Mouse (Mus musculus) limb, embryonic 15.5 days (tissue): Measurements from ENCODE around the gene Hcrtr2. TPM values are rescaled to one million over a fixed set of nuclear protein-coding genes. Genes with fewer than 3 reads are reported as not detected.

Experiments
- ATAC-seq: fragments of 200-750 bp; cut with Nextera tagmentation; 2 replicates; pipeline ENCODE4 v1.8.0; 2017; ENCODE audit warnings: low read depth, moderate TSS enrichment; ENCODE audit not compliant: insufficient number of reproducible peaks, low FRiP score, low TSS enrichment
- H3K27ac ChIP-seq: fragments of 300-500 bp; sonication (generic); 2 replicates; pipeline ENCODE4 v1.5.1; 2015; ENCODE audit warnings: moderate library complexity, mild to moderate bottlenecking, inconsistent platforms
- H3K27me3 ChIP-seq: fragments of 300-500 bp; sonication (generic); 2 replicates; pipeline ENCODE4 v1.6.1; 2015; ENCODE audit warnings: inconsistent platforms
- H3K36me3 ChIP-seq: fragments of 300-500 bp; sonication (generic); 2 replicates; pipeline ENCODE4 v1.6.1; 2015; ENCODE audit warnings: inconsistent platforms
- H3K4me1 ChIP-seq: fragments of 300-500 bp; sonication (generic); 2 replicates; pipeline ENCODE4 v1.6.1; 2015; ENCODE audit warnings: inconsistent platforms
- H3K4me2 ChIP-seq: fragments of 300-500 bp; sonication (generic); 2 replicates; pipeline ENCODE4 v1.6.1; 2015; ENCODE audit warnings: mild to moderate bottlenecking, inconsistent platforms
- H3K4me3 ChIP-seq: fragments of 300-500 bp; sonication (generic); 2 replicates; pipeline ENCODE4 v1.5.1; 2015; ENCODE audit warnings: mild to moderate bottlenecking, inconsistent platforms
- H3K9ac ChIP-seq: fragments of 300-500 bp; sonication (generic); 2 replicates; pipeline ENCODE4 v1.6.1; 2015; ENCODE audit warnings: inconsistent platforms
- H3K9me3 ChIP-seq: fragments of 300-500 bp; sonication (generic); 2 replicates; pipeline ENCODE4 v1.6.1; 2016; ENCODE audit warnings: inconsistent platforms
- WGBS: fragments of 180-500 bp; shearing (Covaris S2); methylation state at CpG from one replicate; pipeline ENCODE4 v1.1.7; 2015; 5-methylcytosine and 5-hydroxymethylcytosine counted together
- polyA plus RNA-seq: library from polyadenylated mRNA; unstranded; fragments of >200 nt; fragmentation: Nextera tagmentation; extraction: Ambion mirVana; gene quantifications from 2 replicates; pipeline ENCODE4 v1.2.1, GENCODE M21; 2015

The Hcrtr2 gene
- polyA plus RNA-seq = 0.09 and 0.16 TPM in 2 replicates

GRCm38 (mm10) chr9:76323756-76324155 lies at the start of gene Hcrtr2:
TSS of gene Hcrtr2 (minus strand) at chr9:76323856.
- no peak for ATAC-seq
- WGBS = 72% methylated on average over 6 of the region's 6 CpGs
- Histone ChIP-seq H3K36me3 (no peaks in the 10 kb centered on the region), H3K9ac (no peak within 1 kb of the TSS), H3K27ac (no peak within 1 kb of the TSS), H3K27me3 (peaks cover 38% of the 10 kb centered on the region), H3K9me3 (no peaks in the 10 kb centered on the region), H3K4me3 (peak within 1 kb of the TSS; percentile 43), H3K4me1 (peaks cover 14% of the 10 kb centered on the region), H3K4me2 (peak within 1 kb of the TSS; percentile 79)

- H3K9me3 ChIP-seq = no peaks in the 10 kb centered on the region
- H3K4me1 ChIP-seq = no peaks in the 10 kb centered on the region
- no peak overlapping the region for H3K9ac ChIP-seq
- no peak overlapping the region for H3K4me2 ChIP-seq
- ATAC-seq = no peak
- H3K27ac ChIP-seq = no peak overlapping the region
- WGBS = 88% methylated on average over 6 of the region's 6 CpGs
- no peaks in the 10 kb centered on the region for H3K36me3 ChIP-seq
- no peaks in the 10 kb centered on the region for H3K27me3 ChIP-seq
- no peak overlapping the region for H3K4me3 ChIP-seq
Observed at GRCm38 (mm10) chr9:76364874-76365273, 41.2 kb upstream of the Hcrtr2 start.

- no peak for ATAC-seq
- H3K4me3 ChIP-seq = no peak overlapping the region
- no peak overlapping the region for H3K4me2 ChIP-seq
- no peaks in the 10 kb centered on the region for H3K36me3 ChIP-seq
- no peak overlapping the region for H3K9ac ChIP-seq
- H3K27me3 ChIP-seq = no peaks in the 10 kb centered on the region
- no peaks in the 10 kb centered on the region for H3K9me3 ChIP-seq
- H3K27ac ChIP-seq = no peak overlapping the region
- H3K4me1 ChIP-seq = no peaks in the 10 kb centered on the region
Observed at GRCm38 (mm10) chr9:76360374-76360773, 36.7 kb upstream of the Hcrtr2 start.

DNA sequence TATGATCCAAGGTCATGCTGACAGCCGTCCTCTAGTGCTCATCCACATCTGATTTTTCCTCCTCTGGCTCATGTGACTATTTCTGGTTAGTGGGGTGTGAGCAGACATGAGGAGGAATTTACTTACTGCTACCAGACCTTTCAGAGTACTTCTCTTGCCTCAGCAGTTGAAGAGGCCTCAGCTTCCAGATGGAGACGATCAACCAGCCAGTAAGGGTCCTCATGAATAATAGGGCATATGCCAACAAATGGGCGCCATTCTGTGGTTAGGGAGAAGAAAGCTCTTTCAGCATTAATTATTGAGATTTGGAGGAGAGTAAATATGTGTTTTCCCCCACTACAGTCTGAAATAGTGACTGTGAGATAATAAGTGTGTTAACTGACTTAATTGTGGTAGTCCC lies 28.7 kb upstream of the Hcrtr2 start:
- Histone ChIP-seq H3K36me3 (no peaks in the 10 kb centered on the region), H3K9me3 (no peaks in the 10 kb centered on the region), H3K9ac (no peak overlapping the region), H3K4me2 (no peak overlapping the region), H3K27me3 (no peaks in the 10 kb centered on the region), H3K4me3 (no peak overlapping the region), H3K27ac (no peak overlapping the region), H3K4me1 (no peaks in the 10 kb centered on the region)
- 64% methylated on average over 3 of the region's 3 CpGs for WGBS
- no peak for ATAC-seq

GRCm38 (mm10) chr9:76347298-76347697 lies 23.6 kb upstream of the Hcrtr2 start:
- no peaks in the 10 kb centered on the region for H3K9me3 ChIP-seq
- WGBS = 81% methylated on average over 1 of the region's 1 CpGs
- no peak for ATAC-seq
- H3K27ac ChIP-seq = no peak overlapping the region
- no peaks in the 10 kb centered on the region for H3K27me3 ChIP-seq
- H3K36me3 ChIP-seq = no peaks in the 10 kb centered on the region
- no peak overlapping the region for H3K4me2 ChIP-seq
- H3K4me3 ChIP-seq = no peak overlapping the region
- H3K9ac ChIP-seq = no peak overlapping the region
- H3K4me1 ChIP-seq = no peaks in the 10 kb centered on the region

DNA sequence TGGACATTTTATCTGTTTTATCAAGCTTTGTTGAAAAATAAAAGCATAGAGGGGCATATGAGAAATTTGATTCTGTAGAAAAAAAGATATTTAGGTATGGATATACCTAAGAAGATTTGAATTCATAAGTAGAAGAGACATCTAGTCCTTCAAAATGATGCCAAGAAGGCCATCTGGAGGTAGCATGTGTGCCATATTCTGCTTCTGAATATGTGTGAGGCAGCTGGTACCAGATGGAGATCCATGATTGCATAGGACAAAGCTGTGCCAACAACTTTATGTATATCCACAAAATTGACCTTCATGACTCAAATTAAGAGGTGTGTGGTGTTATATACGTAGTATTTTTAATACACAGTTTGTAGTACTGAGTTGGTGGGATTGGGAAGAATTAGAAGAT lies 7.4 kb upstream of the Hcrtr2 start:
- WGBS = 77% methylated on average over 1 of the region's 1 CpGs
- no peak overlapping the region for H3K9ac ChIP-seq
- H3K4me2 ChIP-seq = no peak overlapping the region
- no peaks in the 10 kb centered on the region for H3K36me3 ChIP-seq
- no peak for ATAC-seq
- no peaks in the 10 kb centered on the region for H3K27me3 ChIP-seq
- no peak overlapping the region for H3K4me3 ChIP-seq
- H3K4me1 ChIP-seq = no peaks in the 10 kb centered on the region
- H3K9me3 ChIP-seq = no peaks in the 10 kb centered on the region
- no peak overlapping the region for H3K27ac ChIP-seq

GRCm38 (mm10) chr9:76323186-76323701 lies 412 bp downstream of the Hcrtr2 start:
- Histone ChIP-seq H3K4me1 (peaks cover 14% of the 10 kb centered on the region), H3K27ac (no peak overlapping the region), H3K4me2 (peak overlapping the region; percentile 79), H3K9ac (no peak overlapping the region), H3K4me3 (peak overlapping the region; percentile 43), H3K27me3 (peaks cover 38% of the 10 kb centered on the region), H3K9me3 (no peaks in the 10 kb centered on the region), H3K36me3 (no peaks in the 10 kb centered on the region)
- no peak for ATAC-seq
- under 1% methylated on average over 29 of the region's 29 CpGs for WGBS

GRCm38 (mm10) chr9:76322122-76323052 lies 1.3 kb downstream of the Hcrtr2 start:
- peaks cover 14% of the 10 kb centered on the region for H3K4me1 ChIP-seq
- peaks cover 38% of the 10 kb centered on the region for H3K27me3 ChIP-seq
- ATAC-seq = no peak
- no peak overlapping the region for H3K27ac ChIP-seq
- no peaks in the 10 kb centered on the region for H3K36me3 ChIP-seq
- no peak overlapping the region for H3K9ac ChIP-seq
- 6% methylated on average over 24 of the region's 24 CpGs for WGBS
- H3K9me3 ChIP-seq = no peaks in the 10 kb centered on the region
- peak overlapping the region; percentile 43 for H3K4me3 ChIP-seq
- H3K4me2 ChIP-seq = peak overlapping the region; percentile 79

- ATAC-seq = no peak
- 83% methylated on average over 4 of the region's 4 CpGs for WGBS
- peaks cover 38% of the 10 kb centered on the region for H3K27me3 ChIP-seq
- no peak overlapping the region for H3K4me2 ChIP-seq
- H3K9me3 ChIP-seq = no peaks in the 10 kb centered on the region
- no peak overlapping the region for H3K9ac ChIP-seq
- H3K4me1 ChIP-seq = peaks cover 14% of the 10 kb centered on the region
- H3K4me3 ChIP-seq = no peak overlapping the region
- no peak overlapping the region for H3K27ac ChIP-seq
- H3K36me3 ChIP-seq = no peaks in the 10 kb centered on the region
Observed at GRCm38 (mm10) chr9:76321589-76321988, 2.1 kb downstream of the Hcrtr2 start.

- Histone ChIP-seq H3K9ac (no peak overlapping the region), H3K4me3 (no peak overlapping the region), H3K4me1 (peaks cover 14% of the 10 kb centered on the region), H3K27me3 (peaks cover 38% of the 10 kb centered on the region), H3K27ac (no peak overlapping the region), H3K4me2 (no peak overlapping the region), H3K36me3 (no peaks in the 10 kb centered on the region), H3K9me3 (no peaks in the 10 kb centered on the region)
- WGBS = 76% methylated on average over 1 of the region's 1 CpGs
- ATAC-seq = no peak
Observed at GRCm38 (mm10) chr9:76320755-76321154, 2.9 kb downstream of the Hcrtr2 start.

- H3K4me3 ChIP-seq = no peak overlapping the region
- H3K9ac ChIP-seq = no peak overlapping the region
- 74% methylated on average over 4 of the region's 4 CpGs for WGBS
- peaks cover 24% of the 10 kb centered on the region for H3K27me3 ChIP-seq
- H3K27ac ChIP-seq = no peak overlapping the region
- peaks cover 11% of the 10 kb centered on the region for H3K4me1 ChIP-seq
- H3K4me2 ChIP-seq = no peak overlapping the region
- no peaks in the 10 kb centered on the region for H3K36me3 ChIP-seq
- H3K9me3 ChIP-seq = no peaks in the 10 kb centered on the region
- ATAC-seq = no peak
Observed at GRCm38 (mm10) chr9:76318302-76318701, 5.4 kb downstream of the Hcrtr2 start.

- Histone ChIP-seq H3K27ac (no peak overlapping the region), H3K4me3 (no peak overlapping the region), H3K4me1 (no peaks in the 10 kb centered on the region), H3K9me3 (no peaks in the 10 kb centered on the region), H3K9ac (no peak overlapping the region), H3K27me3 (no peaks in the 10 kb centered on the region), H3K4me2 (no peak overlapping the region), H3K36me3 (no peaks in the 10 kb centered on the region)
- ATAC-seq = no peak
Observed at GRCm38 (mm10) chr9:76315096-76315495, 8.6 kb downstream of the Hcrtr2 start.
